Mouse (Mus musculus): ENCODE data around the gene Pi4ka. TPM values are rescaled to one million over a fixed set of nuclear protein-coding genes. Genes with fewer than 3 reads are reported as not detected.
A peak's percentile ranks its signal among the peaks of the same experiment; 100 is the strongest.

Gene Pi4ka
- polyA plus RNA-seq, 1 experiment from 2014 or later = 33.8 TPM

GRCm38 (mm10) chr16:17321481-17321880 lies 84.6 kb downstream of the Pi4ka start:
- no peak overlapping the region for H3K27ac ChIP-seq (ENCODE audit: low read depth)
- no peaks in the 10 kb centered on the region for H3K4me1 ChIP-seq (ENCODE audit: insufficient read depth)
- no peak overlapping the region for H3K4me3 ChIP-seq (ENCODE audit: low read depth, low read length)
- H3K4me2 ChIP-seq = no peak overlapping the region
- no peak overlapping the region; the same call in 1 of the 2 replicates for H3K9ac ChIP-seq
- no peaks in the 10 kb centered on the region for H3K27me3 ChIP-seq (ENCODE audit: insufficient read depth, low read length)
- TF ChIP-seq CTCF (IDR thresholded peaks at IDR 0.05; ENCODE audit: low read depth) = no peak
- H3K36me3 ChIP-seq (ENCODE audit: insufficient read depth) = peaks cover 38% of the 10 kb centered on the region
- DNase-seq (peak; percentile 82), ATAC-seq (ENCODE audit: insufficient read depth) (no peak)
- no peaks in the 10 kb centered on the region for H3K9me3 ChIP-seq (ENCODE audit: low read depth, low read length)
- WGBS = 37% methylated on average over 5 of the region's 5 CpGs

GRCm38 (mm10) chr16:17316554-17316953 lies 89.6 kb downstream of the Pi4ka start:
- H3K9me3 ChIP-seq (ENCODE audit: low read depth, low read length) = no peaks in the 10 kb centered on the region
- H3K4me2 ChIP-seq = no peak overlapping the region
- no peak for TF ChIP-seq CTCF (IDR thresholded peaks at IDR 0.05; ENCODE audit: low read depth)
- ATAC-seq (ENCODE audit: insufficient read depth) = no peak
- H3K4me1 ChIP-seq (ENCODE audit: insufficient read depth) = no peaks in the 10 kb centered on the region
- no peak overlapping the region for H3K4me3 ChIP-seq (ENCODE audit: low read depth, low read length)
- H3K36me3 ChIP-seq (ENCODE audit: insufficient read depth) = peaks cover 47% of the 10 kb centered on the region
- no peak overlapping the region for H3K9ac ChIP-seq
- DNase-seq = no peak
- no peak overlapping the region for H3K27ac ChIP-seq (ENCODE audit: low read depth)
- H3K27me3 ChIP-seq (ENCODE audit: insufficient read depth, low read length) = no peaks in the 10 kb centered on the region
- WGBS = 93% methylated on average over 7 of the region's 7 CpGs

- DNase-seq = no peak
- no peak for TF ChIP-seq CTCF (IDR thresholded peaks at IDR 0.05; ENCODE audit: low read depth)
- Histone ChIP-seq H3K27ac (ENCODE audit: low read depth) (no peak overlapping the region), H3K4me1 (ENCODE audit: insufficient read depth) (no peaks in the 10 kb centered on the region), H3K9ac (no peak overlapping the region), H3K9me3 (ENCODE audit: low read depth, low read length) (no peaks in the 10 kb centered on the region), H3K27me3 (ENCODE audit: insufficient read depth, low read length) (no peaks in the 10 kb centered on the region), H3K4me2 (no peak overlapping the region), H3K36me3 (ENCODE audit: insufficient read depth) (peaks cover 60% of the 10 kb centered on the region), H3K4me3 (ENCODE audit: low read depth, low read length) (no peak overlapping the region)
- ATAC-seq (ENCODE audit: insufficient read depth) = no peak
- 90% methylated on average over 5 of the region's 5 CpGs for WGBS
Measured at GRCm38 (mm10) chr16:17312531-17312930, 93.6 kb downstream of the Pi4ka start.

GRCm38 (mm10) chr16:17309036-17309435 lies 97.1 kb downstream of the Pi4ka start:
- no peak for TF ChIP-seq CTCF (IDR thresholded peaks at IDR 0.05; ENCODE audit: low read depth)
- 91% methylated on average over 10 of the region's 10 CpGs for WGBS
- H3K9me3 ChIP-seq (ENCODE audit: low read depth, low read length) = no peaks in the 10 kb centered on the region
- H3K9ac ChIP-seq = no peak overlapping the region
- peaks cover 53% of the 10 kb centered on the region; the same call in 1 of the 2 replicates for H3K36me3 ChIP-seq (ENCODE audit: insufficient read depth)
- H3K4me1 ChIP-seq (ENCODE audit: insufficient read depth) = no peaks in the 10 kb centered on the region
- DNase-seq (no peak), ATAC-seq (ENCODE audit: insufficient read depth) (no peak)
- H3K27me3 ChIP-seq (ENCODE audit: insufficient read depth, low read length) = no peaks in the 10 kb centered on the region
- H3K27ac ChIP-seq (ENCODE audit: low read depth) = no peak overlapping the region
- H3K4me2 ChIP-seq = no peak overlapping the region
- H3K4me3 ChIP-seq (ENCODE audit: low read depth, low read length) = no peak overlapping the region

DNA sequence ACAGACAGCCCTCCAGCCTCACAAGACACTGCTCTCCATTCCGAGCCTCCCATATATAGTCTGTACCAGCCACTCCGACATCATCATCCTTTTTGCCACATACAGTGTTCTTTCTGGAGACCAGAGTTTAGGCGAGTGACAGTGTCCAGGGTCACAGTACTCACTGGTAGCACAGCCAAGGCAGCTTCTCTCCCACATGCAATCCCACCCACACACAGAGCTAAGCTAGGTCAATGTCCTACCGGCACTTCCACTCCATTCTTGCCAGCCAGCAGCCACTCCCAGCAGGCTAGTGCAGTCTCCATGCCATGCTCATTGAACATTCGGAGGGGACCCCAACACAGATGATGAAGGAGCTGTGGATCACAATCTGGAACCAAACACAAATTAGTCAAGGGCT lies 98.7 kb downstream of the Pi4ka start:
- Histone ChIP-seq H3K9ac (no peak overlapping the region), H3K27ac (ENCODE audit: low read depth) (no peak overlapping the region), H3K4me3 (ENCODE audit: low read depth, low read length) (no peak overlapping the region), H3K4me2 (no peak overlapping the region), H3K27me3 (ENCODE audit: insufficient read depth, low read length) (no peaks in the 10 kb centered on the region), H3K4me1 (ENCODE audit: insufficient read depth) (no peaks in the 10 kb centered on the region), H3K9me3 (ENCODE audit: low read depth, low read length) (no peaks in the 10 kb centered on the region), H3K36me3 (ENCODE audit: insufficient read depth) (peaks cover 55% of the 10 kb centered on the region)
- no peak for ATAC-seq (ENCODE audit: insufficient read depth)
- 91% methylated on average over 5 of the region's 5 CpGs for WGBS
- DNase-seq = no peak
- no peak for TF ChIP-seq CTCF (IDR thresholded peaks at IDR 0.05; ENCODE audit: low read depth)

DNA sequence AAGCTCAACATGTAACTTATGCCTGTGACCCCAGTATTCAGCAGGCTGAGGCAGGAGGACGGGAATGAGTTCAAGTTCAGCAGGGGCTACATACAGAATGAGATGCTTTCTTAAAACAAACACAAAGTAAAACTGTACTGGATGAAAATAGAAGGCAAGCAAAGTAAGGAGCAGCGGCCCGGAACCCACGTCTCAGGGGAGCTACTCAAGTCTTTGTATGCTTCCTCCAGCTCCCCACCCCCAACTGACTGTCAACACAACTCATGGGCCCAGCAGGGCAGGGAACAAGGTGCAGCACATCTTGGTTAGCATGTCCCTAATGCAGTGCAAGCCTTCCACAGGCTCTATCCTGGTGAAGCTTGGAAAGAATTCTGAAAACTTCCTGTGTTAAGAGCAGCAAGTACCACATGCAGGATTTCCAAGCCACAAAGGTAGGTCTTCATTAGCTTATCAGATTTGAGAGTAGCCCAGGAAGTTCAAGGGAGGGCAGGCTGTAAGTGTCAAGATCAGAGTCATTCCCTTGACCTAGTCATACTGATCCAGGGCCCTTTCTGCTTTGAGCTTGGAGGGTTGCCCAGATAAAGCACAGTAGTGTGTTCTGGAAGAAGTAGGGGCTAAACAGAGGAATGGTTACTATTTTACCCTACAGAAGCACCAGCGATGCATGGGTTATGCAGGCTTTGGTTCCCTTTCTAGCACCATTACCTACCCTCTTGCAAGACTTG lies 102.4 kb downstream of the Pi4ka start:
- H3K27me3 ChIP-seq (ENCODE audit: insufficient read depth, low read length) = no peaks in the 10 kb centered on the region
- H3K9ac ChIP-seq = no peak overlapping the region
- TF ChIP-seq CTCF (IDR thresholded peaks at IDR 0.05; ENCODE audit: low read depth) = no peak
- H3K4me2 ChIP-seq = no peak overlapping the region
- WGBS = 84% methylated on average over 5 of the region's 5 CpGs
- H3K36me3 ChIP-seq (ENCODE audit: insufficient read depth) = peaks cover 64% of the 10 kb centered on the region
- DNase-seq = no peak
- no peak overlapping the region for H3K27ac ChIP-seq (ENCODE audit: low read depth)
- no peak for ATAC-seq (ENCODE audit: insufficient read depth)
- H3K4me3 ChIP-seq (ENCODE audit: low read depth, low read length) = no peak overlapping the region
- H3K4me1 ChIP-seq (ENCODE audit: insufficient read depth) = no peaks in the 10 kb centered on the region
- H3K9me3 ChIP-seq (ENCODE audit: low read depth, low read length) = no peaks in the 10 kb centered on the region

DNA sequence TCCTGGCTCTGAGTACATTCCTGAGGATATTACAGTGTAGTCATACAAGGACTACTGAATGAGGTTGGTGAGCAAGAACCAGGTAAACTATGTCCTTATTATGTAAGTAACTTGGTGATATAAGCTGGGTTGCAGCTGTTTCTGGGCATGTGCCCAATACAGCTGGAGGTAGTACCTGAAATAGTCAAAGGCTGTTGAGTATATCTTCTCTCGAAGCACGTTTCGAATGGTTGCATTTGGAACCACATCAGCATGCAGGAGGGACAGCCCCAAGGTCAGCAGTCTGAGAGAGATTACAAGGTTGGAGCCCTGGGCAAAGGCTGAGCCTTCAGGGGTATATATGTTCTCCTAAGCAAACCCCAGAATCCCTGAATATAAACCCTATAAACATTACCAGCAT lies 105.3 kb downstream of the Pi4ka start:
- TF ChIP-seq CTCF (IDR thresholded peaks at IDR 0.05; ENCODE audit: low read depth) = no peak
- H3K36me3 ChIP-seq (ENCODE audit: insufficient read depth) = peaks cover 64% of the 10 kb centered on the region
- H3K4me2 ChIP-seq = no peak overlapping the region
- DNase-seq (no peak), ATAC-seq (ENCODE audit: insufficient read depth) (no peak)
- no peaks in the 10 kb centered on the region for H3K4me1 ChIP-seq (ENCODE audit: insufficient read depth)
- no peaks in the 10 kb centered on the region for H3K27me3 ChIP-seq (ENCODE audit: insufficient read depth, low read length)
- WGBS = 89% methylated on average over 3 of the region's 3 CpGs
- no peak overlapping the region for H3K9ac ChIP-seq
- H3K4me3 ChIP-seq (ENCODE audit: low read depth, low read length) = no peak overlapping the region
- no peaks in the 10 kb centered on the region for H3K9me3 ChIP-seq (ENCODE audit: low read depth, low read length)
- no peak overlapping the region for H3K27ac ChIP-seq (ENCODE audit: low read depth)
